Mouse (Mus musculus) heart, adult 2 months (tissue): Measurements from ENCODE around the gene Fbxl2.

Experiments used
- CTCF ChIP-seq: fragments of 200-600 bp; IDR thresholded peaks from 2 replicates; pipeline ENCODE4 v1.8.1; 2022; ENCODE audit warnings: antibody characterized with exemption, mild to moderate bottlenecking, moderate library complexity
- EP300 ChIP-seq: fragments of 200-500 bp; IDR thresholded peaks from 2 replicates; pipeline ENCODE4 v1.6.1; 2011; ENCODE audit warnings: low read depth, low read length, control low read depth; ENCODE audit not compliant: insufficient read depth
- POLR2A ChIP-seq: fragments of 200-500 bp; IDR thresholded peaks from 2 replicates; pipeline ENCODE4 v1.6.1; 2011; ENCODE audit warnings: mild to moderate bottlenecking, low read depth, low read length, control low read depth; ENCODE audit not compliant: insufficient read depth

- no peak for TF ChIP-seq CTCF
- TF ChIP-seq POLR2A: no peak
- no peak for TF ChIP-seq EP300
Measured at GRCm38 (mm10) chr9:113969399-113969798, 76.6 kb downstream of the Fbxl2 start.
